Mouse (Mus musculus): Measurements from ENCODE around the gene Tnni2. TPM values are rescaled to one million over a fixed set of nuclear protein-coding genes. Genes with fewer than 3 reads are reported as not detected.

Gene Tnni2
- polyA plus RNA-seq (2014; fragmentation: Illumina TruSeq; extraction: RNeasy Lipid Tissue Mini Kit (QIAGEN cat#74804); ENCODE audit: low read depth, low replicate concordance): 8.8 TPM

DNA sequence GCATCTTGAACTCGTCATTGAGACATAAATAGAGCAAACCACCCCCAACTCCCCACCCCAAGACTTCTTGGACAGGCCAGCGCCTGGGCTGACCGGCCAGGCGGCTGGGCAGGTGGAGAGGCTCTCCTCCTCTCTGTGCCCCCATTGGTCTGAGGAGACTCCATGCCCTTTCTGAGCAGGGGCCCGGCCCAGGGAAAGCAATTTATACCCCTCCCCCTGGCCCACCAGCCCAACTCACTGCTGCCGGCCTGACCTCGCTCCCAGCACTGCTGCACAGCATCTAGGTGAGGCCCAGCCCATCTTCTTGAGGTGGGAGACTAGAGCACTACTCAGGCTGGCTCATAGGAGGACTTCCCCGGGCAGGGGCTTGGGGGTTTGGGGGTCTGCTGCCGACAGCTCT lies at the start of gene Tnni2:
Gene Tnni2 (plus strand): TSS at position 224 of the 400 bp plus-strand sequence.

DNA sequence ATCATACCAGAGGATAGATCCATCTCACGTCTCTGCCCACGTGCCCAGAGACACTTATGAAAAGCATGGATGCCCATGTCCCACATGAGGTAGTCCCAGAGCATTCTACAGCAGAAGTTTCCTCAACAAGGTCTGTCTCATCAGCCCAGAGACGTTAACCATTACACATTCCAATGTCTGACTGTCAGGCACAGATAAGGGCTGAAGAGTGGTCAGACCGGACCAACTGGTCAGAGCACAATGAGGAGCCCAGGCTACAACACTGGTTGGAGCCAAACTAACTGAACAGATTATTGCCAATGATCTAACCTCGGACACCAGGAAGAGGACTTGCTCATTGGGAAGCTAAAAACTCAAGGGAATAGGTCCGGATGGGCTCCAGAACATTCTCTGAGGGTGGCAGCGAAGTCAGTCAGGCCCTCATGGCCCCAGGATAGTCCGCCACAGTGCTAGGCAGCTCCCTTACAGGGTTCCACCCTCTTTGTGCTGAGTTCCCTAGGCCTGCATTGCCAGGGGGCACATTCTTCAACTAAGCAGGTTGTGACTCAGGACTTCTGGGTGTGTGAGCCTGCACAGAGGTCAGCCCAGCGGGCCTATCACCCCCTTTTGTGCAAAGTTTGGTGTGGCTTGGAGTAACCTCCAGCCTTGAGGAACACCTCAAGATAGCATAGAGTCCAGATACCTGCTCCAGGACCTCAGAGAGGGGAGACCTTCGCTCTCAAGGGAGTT lies 7.3 kb upstream of the Tnni2 start, which contains the start of gene Syt8:
Gene Syt8 (plus strand): TSS at position 714 of the 729 bp plus-strand sequence.

GRCm38 (mm10) chr7:142460636-142461077 lies 19.0 kb downstream of the Tnni2 start, which contains the start of gene Lsp1:
Gene Lsp1 (plus strand): TSS chr7:142460809.

Other genes starting within 250 kb of the Tnni2 start
- not detected for gene Krtap5-3, start 240.4 kb upstream of the Tnni2 start, polyA plus RNA-seq (2014; fragmentation: Illumina TruSeq; extraction: RNeasy Lipid Tissue Mini Kit (QIAGEN cat#74804); ENCODE audit: low read depth, low replicate concordance)
- gene Gm7579, start 229.9 kb upstream of the Tnni2 start, polyA plus RNA-seq (2014; fragmentation: Illumina TruSeq; extraction: RNeasy Lipid Tissue Mini Kit (QIAGEN cat#74804); ENCODE audit: low read depth, low replicate concordance): not detected
- not detected for gene Krtap5-5, start 211.8 kb upstream of the Tnni2 start, polyA plus RNA-seq (2014; fragmentation: Illumina TruSeq; extraction: RNeasy Lipid Tissue Mini Kit (QIAGEN cat#74804); ENCODE audit: low read depth, low replicate concordance)
- gene Gm40460, start 200.7 kb upstream of the Tnni2 start, polyA plus RNA-seq (2014; fragmentation: Illumina TruSeq; extraction: RNeasy Lipid Tissue Mini Kit (QIAGEN cat#74804); ENCODE audit: low read depth, low replicate concordance): not detected
- gene Gm2431, start 183.5 kb upstream of the Tnni2 start, polyA plus RNA-seq (2014; fragmentation: Illumina TruSeq; extraction: RNeasy Lipid Tissue Mini Kit (QIAGEN cat#74804); ENCODE audit: low read depth, low replicate concordance): not detected
- gene Gm4559, start 167.4 kb upstream of the Tnni2 start, polyA plus RNA-seq (2014; fragmentation: Illumina TruSeq; extraction: RNeasy Lipid Tissue Mini Kit (QIAGEN cat#74804); ENCODE audit: low read depth, low replicate concordance): not detected
- gene Krtap5-1, start 144.7 kb upstream of the Tnni2 start, polyA plus RNA-seq (2014; fragmentation: Illumina TruSeq; extraction: RNeasy Lipid Tissue Mini Kit (QIAGEN cat#74804); ENCODE audit: low read depth, low replicate concordance): not detected
- gene Krtap5-4, start 138.3 kb upstream of the Tnni2 start, polyA plus RNA-seq (2014; fragmentation: Illumina TruSeq; extraction: RNeasy Lipid Tissue Mini Kit (QIAGEN cat#74804); ENCODE audit: low read depth, low replicate concordance): not detected
- 2.7 TPM for gene Ifitm10, start 68.1 kb upstream of the Tnni2 start, polyA plus RNA-seq (2014; fragmentation: Illumina TruSeq; extraction: RNeasy Lipid Tissue Mini Kit (QIAGEN cat#74804); ENCODE audit: low read depth, low replicate concordance)
- not detected for gene Gm49369, start 59.1 kb upstream of the Tnni2 start, polyA plus RNA-seq (2014; fragmentation: Illumina TruSeq; extraction: RNeasy Lipid Tissue Mini Kit (QIAGEN cat#74804); ENCODE audit: low read depth, low replicate concordance)
- 1,183 TPM for gene Ctsd, start 53.8 kb upstream of the Tnni2 start, polyA plus RNA-seq (2014; fragmentation: Illumina TruSeq; extraction: RNeasy Lipid Tissue Mini Kit (QIAGEN cat#74804); ENCODE audit: low read depth, low replicate concordance)
- gene Syt8, start 7.0 kb upstream of the Tnni2 start, polyA plus RNA-seq (2014; fragmentation: Illumina TruSeq; extraction: RNeasy Lipid Tissue Mini Kit (QIAGEN cat#74804); ENCODE audit: low read depth, low replicate concordance): not detected
- gene Lsp1, start 19.0 kb downstream of the Tnni2 start, polyA plus RNA-seq (2014; fragmentation: Illumina TruSeq; extraction: RNeasy Lipid Tissue Mini Kit (QIAGEN cat#74804); ENCODE audit: low read depth, low replicate concordance): 88.0 TPM
- gene Tnnt3, start 57.0 kb downstream of the Tnni2 start, polyA plus RNA-seq (2014; fragmentation: Illumina TruSeq; extraction: RNeasy Lipid Tissue Mini Kit (QIAGEN cat#74804); ENCODE audit: low read depth, low replicate concordance): 0.97 TPM
- 94.6 TPM for gene Mrpl23, start 90.9 kb downstream of the Tnni2 start, polyA plus RNA-seq (2014; fragmentation: Illumina TruSeq; extraction: RNeasy Lipid Tissue Mini Kit (QIAGEN cat#74804); ENCODE audit: low read depth, low replicate concordance)
- 53.6 TPM for gene Igf2, start 225.0 kb downstream of the Tnni2 start, polyA plus RNA-seq (2014; fragmentation: Illumina TruSeq; extraction: RNeasy Lipid Tissue Mini Kit (QIAGEN cat#74804); ENCODE audit: low read depth, low replicate concordance)
- not detected for gene Gm49394, start 228.1 kb downstream of the Tnni2 start, polyA plus RNA-seq (2014; fragmentation: Illumina TruSeq; extraction: RNeasy Lipid Tissue Mini Kit (QIAGEN cat#74804); ENCODE audit: low read depth, low replicate concordance)

Measured in heart, adult 10 weeks (tissue).